Mouse (Mus musculus): ENCODE results near the gene Yju2. TPM values are rescaled to one million over a fixed set of nuclear protein-coding genes. Genes with fewer than 3 reads are reported as not detected.

Yju2 gene
- polyA plus RNA-seq, 1 experiment from 2014 or later: 19.3 TPM

GRCm38 (mm10) chr17:55957726-55958583, 944 bp upstream of the Yju2 start:
- H3K4me1 ChIP-seq (ENCODE audit: control insufficient read depth, insufficient read depth, low read length): peaks cover 14% of the 10 kb centered on the region
- peak overlapping the region; percentile 66 for H3K4me2 ChIP-seq (ENCODE audit: low read depth, low read length)
- H3K27ac ChIP-seq (ENCODE audit: low read length): peak overlapping the region; percentile 98
- peaks cover 11% of the 10 kb centered on the region for H3K36me3 ChIP-seq (ENCODE audit: control insufficient read depth, insufficient read depth)
- peaks cover 22% of the 10 kb centered on the region for H3K27me3 ChIP-seq (ENCODE audit: control insufficient read depth, insufficient read depth, low read length)
- H3K4me3 ChIP-seq (ENCODE audit: low read length): peak overlapping the region; percentile 73
- WGBS: 74% methylated on average over 13 of the region's 13 CpGs
- H3K9me3 ChIP-seq (replicated peaks; ENCODE audit: control insufficient read depth, low read length): no peaks in the 10 kb centered on the region
- peak overlapping the region; percentile 72 for H3K9ac ChIP-seq (ENCODE audit: low read length)
- no peak for ATAC-seq (replicated peaks; ENCODE audit: extremely low read depth, insufficient read depth, low FRiP score)

- H3K27me3 ChIP-seq (ENCODE audit: control insufficient read depth, insufficient read depth, low read length): peaks cover 22% of the 10 kb centered on the region
- peaks cover 11% of the 10 kb centered on the region for H3K36me3 ChIP-seq (ENCODE audit: control insufficient read depth, insufficient read depth)
- ATAC-seq (replicated peaks; ENCODE audit: extremely low read depth, insufficient read depth, low FRiP score): no peak
- no peaks in the 10 kb centered on the region for H3K9me3 ChIP-seq (replicated peaks; ENCODE audit: control insufficient read depth, low read length)
- peaks cover 14% of the 10 kb centered on the region for H3K4me1 ChIP-seq (ENCODE audit: control insufficient read depth, insufficient read depth, low read length)
- H3K9ac ChIP-seq (ENCODE audit: low read length): peak overlapping the region; percentile 72
- peak overlapping the region; percentile 98 for H3K27ac ChIP-seq (ENCODE audit: low read length)
- H3K4me2 ChIP-seq (ENCODE audit: low read depth, low read length): peak overlapping the region; percentile 66
- WGBS: 38% methylated on average over 2 of the region's 2 CpGs
- H3K4me3 ChIP-seq (ENCODE audit: low read length): peak overlapping the region; percentile 73
Measured at GRCm38 (mm10) chr17:55958584-55958886, 364 bp upstream of the Yju2 start.

GRCm38 (mm10) chr17:55959946-55960740, 1.2 kb downstream of the Yju2 start:
- no peaks in the 10 kb centered on the region for H3K9me3 ChIP-seq (replicated peaks; ENCODE audit: control insufficient read depth, low read length)
- H3K9ac ChIP-seq (ENCODE audit: low read length): peak overlapping the region; percentile 82
- peak overlapping the region; percentile 98 for H3K27ac ChIP-seq (ENCODE audit: low read length)
- peaks cover 14% of the 10 kb centered on the region for H3K36me3 ChIP-seq (ENCODE audit: control insufficient read depth, insufficient read depth)
- H3K4me2 ChIP-seq (ENCODE audit: low read depth, low read length): peak overlapping the region; percentile 66
- peaks cover 8% of the 10 kb centered on the region; the same call in 1 of the 2 replicates for H3K27me3 ChIP-seq (ENCODE audit: control insufficient read depth, insufficient read depth, low read length)
- no peak for ATAC-seq (replicated peaks; ENCODE audit: extremely low read depth, insufficient read depth, low FRiP score)
- peaks cover 14% of the 10 kb centered on the region for H3K4me1 ChIP-seq (ENCODE audit: control insufficient read depth, insufficient read depth, low read length)
- peak overlapping the region; percentile 73 for H3K4me3 ChIP-seq (ENCODE audit: low read length)
- WGBS: 69% methylated on average over 10 of the region's 10 CpGs

GRCm38 (mm10) chr17:55960791-55961190, 1.9 kb downstream of the Yju2 start:
- no peak overlapping the region for H3K4me2 ChIP-seq (ENCODE audit: low read depth, low read length)
- H3K9me3 ChIP-seq (replicated peaks; ENCODE audit: control insufficient read depth, low read length): no peaks in the 10 kb centered on the region
- 0 out of 2 replicates have a peak, but pooled peaks cover 3% of the 10 kb centered on the region for H3K27me3 ChIP-seq (ENCODE audit: control insufficient read depth, insufficient read depth, low read length)
- ATAC-seq (replicated peaks; ENCODE audit: extremely low read depth, insufficient read depth, low FRiP score): no peak
- H3K36me3 ChIP-seq (ENCODE audit: control insufficient read depth, insufficient read depth): peaks cover 15% of the 10 kb centered on the region
- no peak overlapping the region for H3K27ac ChIP-seq (ENCODE audit: low read length)
- no peak overlapping the region for H3K9ac ChIP-seq (ENCODE audit: low read length)
- peaks cover 14% of the 10 kb centered on the region for H3K4me1 ChIP-seq (ENCODE audit: control insufficient read depth, insufficient read depth, low read length)
- no peak overlapping the region for H3K4me3 ChIP-seq (ENCODE audit: low read length)

GRCm38 (mm10) chr17:55961631-55962030, 2.7 kb downstream of the Yju2 start:
- Histone ChIP-seq H3K4me1 (ENCODE audit: control insufficient read depth, insufficient read depth, low read length) (peaks cover 10% of the 10 kb centered on the region), H3K4me3 (ENCODE audit: low read length) (no peak overlapping the region), H3K27me3 (ENCODE audit: control insufficient read depth, insufficient read depth, low read length) (no peaks in the 10 kb centered on the region), H3K27ac (ENCODE audit: low read length) (no peak overlapping the region), H3K9ac (ENCODE audit: low read length) (no peak overlapping the region), H3K36me3 (ENCODE audit: control insufficient read depth, insufficient read depth) (peaks cover 20% of the 10 kb centered on the region), H3K4me2 (ENCODE audit: low read depth, low read length) (no peak overlapping the region), H3K9me3 (replicated peaks; ENCODE audit: control insufficient read depth, low read length) (no peaks in the 10 kb centered on the region)
- ATAC-seq (replicated peaks; ENCODE audit: extremely low read depth, insufficient read depth, low FRiP score): no peak
- WGBS: 95% methylated on average over 7 of the region's 7 CpGs

GRCm38 (mm10) chr17:55963171-55963570, 4.3 kb downstream of the Yju2 start:
- WGBS: 60% methylated on average over 14 of the region's 14 CpGs
- Histone ChIP-seq H3K4me3 (ENCODE audit: low read length) (no peak overlapping the region), H3K9ac (ENCODE audit: low read length) (no peak overlapping the region), H3K4me1 (ENCODE audit: control insufficient read depth, insufficient read depth, low read length) (peaks cover 12% of the 10 kb centered on the region), H3K9me3 (replicated peaks; ENCODE audit: control insufficient read depth, low read length) (no peaks in the 10 kb centered on the region), H3K27ac (ENCODE audit: low read length) (no peak overlapping the region), H3K4me2 (ENCODE audit: low read depth, low read length) (no peak overlapping the region), H3K27me3 (ENCODE audit: control insufficient read depth, insufficient read depth, low read length) (no peaks in the 10 kb centered on the region), H3K36me3 (ENCODE audit: control insufficient read depth, insufficient read depth) (peaks cover 27% of the 10 kb centered on the region)
- no peak for ATAC-seq (replicated peaks; ENCODE audit: extremely low read depth, insufficient read depth, low FRiP score)

- Histone ChIP-seq H3K36me3 (ENCODE audit: control insufficient read depth, insufficient read depth) (peaks cover 27% of the 10 kb centered on the region), H3K9me3 (replicated peaks; ENCODE audit: control insufficient read depth, low read length) (no peaks in the 10 kb centered on the region), H3K4me2 (ENCODE audit: low read depth, low read length) (no peak overlapping the region), H3K4me1 (ENCODE audit: control insufficient read depth, insufficient read depth, low read length) (peaks cover 13% of the 10 kb centered on the region), H3K4me3 (ENCODE audit: low read length) (no peak overlapping the region), H3K9ac (ENCODE audit: low read length) (no peak overlapping the region), H3K27ac (ENCODE audit: low read length) (no peak overlapping the region), H3K27me3 (ENCODE audit: control insufficient read depth, insufficient read depth, low read length) (peaks cover 2% of the 10 kb centered on the region; the same call in 1 of the 2 replicates)
- ATAC-seq (replicated peaks; ENCODE audit: extremely low read depth, insufficient read depth, low FRiP score): no peak
- 94% methylated on average over 10 of the region's 10 CpGs for WGBS
Measured at GRCm38 (mm10) chr17:55964496-55964895, 5.6 kb downstream of the Yju2 start.

- Histone ChIP-seq H3K27ac (ENCODE audit: low read length) (no peak overlapping the region), H3K9ac (ENCODE audit: low read length) (no peak overlapping the region), H3K4me2 (ENCODE audit: low read depth, low read length) (no peak overlapping the region), H3K36me3 (ENCODE audit: control insufficient read depth, insufficient read depth) (peaks cover 27% of the 10 kb centered on the region), H3K27me3 (ENCODE audit: control insufficient read depth, insufficient read depth, low read length) (peaks cover 5% of the 10 kb centered on the region; the same call in 1 of the 2 replicates), H3K4me3 (ENCODE audit: low read length) (no peak overlapping the region), H3K9me3 (replicated peaks; ENCODE audit: control insufficient read depth, low read length) (no peaks in the 10 kb centered on the region), H3K4me1 (ENCODE audit: control insufficient read depth, insufficient read depth, low read length) (peaks cover 12% of the 10 kb centered on the region)
- no peak for ATAC-seq (replicated peaks; ENCODE audit: extremely low read depth, insufficient read depth, low FRiP score)
- WGBS: 84% methylated on average over 9 of the region's 9 CpGs
Measured at GRCm38 (mm10) chr17:55964996-55965395, 6.1 kb downstream of the Yju2 start.

GRCm38 (mm10) chr17:55967186-55967585, 8.3 kb downstream of the Yju2 start:
- WGBS: 91% methylated on average over 4 of the region's 4 CpGs

More at GRCm38 (mm10) chr17:55967186-55967585, 8.3 kb downstream of the Yju2 start:
- no peak overlapping the region for H3K4me3 ChIP-seq (ENCODE audit: low read length)
- no peak overlapping the region for H3K4me2 ChIP-seq (ENCODE audit: low read depth, low read length)
- H3K36me3 ChIP-seq (ENCODE audit: control insufficient read depth, insufficient read depth): peaks cover 18% of the 10 kb centered on the region
- H3K9me3 ChIP-seq (replicated peaks; ENCODE audit: control insufficient read depth, low read length): no peaks in the 10 kb centered on the region
- peaks cover 15% of the 10 kb centered on the region for H3K4me1 ChIP-seq (ENCODE audit: control insufficient read depth, insufficient read depth, low read length)
- no peak overlapping the region for H3K9ac ChIP-seq (ENCODE audit: low read length)
- ATAC-seq (replicated peaks; ENCODE audit: extremely low read depth, insufficient read depth, low FRiP score): no peak
- H3K27ac ChIP-seq (ENCODE audit: low read length): no peak overlapping the region
- peaks cover 13% of the 10 kb centered on the region; the same call in 1 of the 2 replicates for H3K27me3 ChIP-seq (ENCODE audit: control insufficient read depth, insufficient read depth, low read length)
